Mouse (Mus musculus): ENCODE data around the gene Slc8a2.

Gene Slc8a2

GRCm38 (mm10) chr7:16155132-16155872, 25.7 kb downstream of the Slc8a2 start:
- in situ Hi-C loops (cut with MboI; ENCODE audit: low pct_unique_long_range_greater_than_20kb in 1 of 2, low sequenced_read_pairs in 2 of 2, unreplicated experiment in 1 of 2), result no loop called here

- in situ Hi-C loops (cut with MboI; ENCODE audit: low pct_unique_long_range_greater_than_20kb in 1 of 2, low sequenced_read_pairs in 2 of 2, unreplicated experiment in 1 of 2), result no loop called here
These were observed 26.6 kb downstream of the Slc8a2 start for GRCm38 (mm10) chr7:16156105-16156714.

- in situ Hi-C loops (cut with MboI; ENCODE audit: low pct_unique_long_range_greater_than_20kb in 1 of 2, low sequenced_read_pairs in 2 of 2, unreplicated experiment in 1 of 2), result no loop called here
These were observed 29.1 kb downstream of the Slc8a2 start for GRCm38 (mm10) chr7:16158735-16159134.

DNA sequence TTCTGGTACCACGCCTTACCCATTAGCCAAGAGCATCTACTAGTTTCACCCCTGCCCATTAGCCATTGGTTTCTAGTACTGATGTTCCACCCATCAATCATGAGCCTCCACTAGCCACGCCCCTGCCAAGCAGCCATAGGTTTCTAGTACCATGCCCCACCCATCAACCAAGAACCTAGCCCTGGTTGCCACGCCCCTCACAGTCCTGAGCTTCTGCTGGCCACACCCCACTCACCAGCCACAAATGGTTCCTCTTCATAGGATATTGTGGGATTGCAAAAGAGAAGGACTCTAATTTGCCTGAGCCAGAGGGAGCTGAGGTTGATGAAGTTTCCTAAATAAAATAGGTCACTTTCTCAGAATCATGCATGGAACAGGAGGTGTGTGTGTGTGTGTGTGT, 31.1 kb downstream of the Slc8a2 start:
- in situ Hi-C loops (cut with MboI; ENCODE audit: low pct_unique_long_range_greater_than_20kb in 1 of 2, low sequenced_read_pairs in 2 of 2, unreplicated experiment in 1 of 2), result no loop called here

- in situ Hi-C loops (cut with MboI; ENCODE audit: low pct_unique_long_range_greater_than_20kb in 1 of 2, low sequenced_read_pairs in 2 of 2, unreplicated experiment in 1 of 2), result no loop called here
These were observed 31.7 kb downstream of the Slc8a2 start for GRCm38 (mm10) chr7:16161302-16161701.

DNA sequence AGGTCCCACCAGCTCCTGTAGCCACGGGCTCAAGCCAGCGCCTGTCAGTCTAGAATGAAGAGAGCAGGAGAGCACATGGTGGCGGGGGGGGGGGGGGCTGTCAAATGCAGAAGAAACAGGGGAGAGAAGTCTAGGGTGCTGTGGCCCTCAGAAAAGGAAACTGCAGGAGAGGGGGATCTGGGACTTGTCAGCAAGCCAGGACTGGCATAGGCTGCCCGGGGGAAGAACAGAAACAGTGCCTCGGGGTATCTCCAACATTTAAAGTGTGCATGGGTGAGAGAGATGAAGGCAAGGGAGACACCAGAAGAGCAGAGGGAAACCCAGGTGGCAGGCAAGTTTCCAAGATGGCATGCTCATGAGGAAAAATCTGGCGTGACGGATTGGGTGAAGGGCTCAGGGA, 32.4 kb downstream of the Slc8a2 start:
- in situ Hi-C loops (cut with MboI; ENCODE audit: low pct_unique_long_range_greater_than_20kb in 1 of 2, low sequenced_read_pairs in 2 of 2, unreplicated experiment in 1 of 2), result no loop called here

DNA sequence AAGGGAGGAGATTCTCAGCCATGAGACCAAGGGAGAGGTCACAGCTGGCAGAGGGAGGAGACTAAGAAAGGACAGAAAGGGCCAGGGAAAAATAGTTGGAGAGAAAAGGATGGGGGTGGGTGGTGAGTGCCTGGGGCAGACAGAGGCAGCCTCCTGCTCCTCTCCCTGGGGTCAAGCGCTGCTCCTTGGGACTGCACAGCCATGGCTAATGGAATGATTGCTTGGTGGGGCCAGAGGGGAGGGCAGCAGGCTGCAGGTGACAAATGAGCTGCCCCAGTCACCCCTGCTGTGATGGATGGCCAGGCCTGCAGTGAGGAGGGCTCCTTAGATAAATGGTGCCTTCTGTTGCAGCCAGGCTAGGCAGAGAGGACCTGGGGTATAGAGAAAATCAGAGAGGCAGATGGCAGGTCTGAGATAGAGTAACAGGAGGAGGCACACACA, 42.5 kb downstream of the Slc8a2 start:
- in situ Hi-C loops (cut with MboI; ENCODE audit: low pct_unique_long_range_greater_than_20kb in 1 of 2, low sequenced_read_pairs in 2 of 2, unreplicated experiment in 1 of 2), result no loop called here

DNA sequence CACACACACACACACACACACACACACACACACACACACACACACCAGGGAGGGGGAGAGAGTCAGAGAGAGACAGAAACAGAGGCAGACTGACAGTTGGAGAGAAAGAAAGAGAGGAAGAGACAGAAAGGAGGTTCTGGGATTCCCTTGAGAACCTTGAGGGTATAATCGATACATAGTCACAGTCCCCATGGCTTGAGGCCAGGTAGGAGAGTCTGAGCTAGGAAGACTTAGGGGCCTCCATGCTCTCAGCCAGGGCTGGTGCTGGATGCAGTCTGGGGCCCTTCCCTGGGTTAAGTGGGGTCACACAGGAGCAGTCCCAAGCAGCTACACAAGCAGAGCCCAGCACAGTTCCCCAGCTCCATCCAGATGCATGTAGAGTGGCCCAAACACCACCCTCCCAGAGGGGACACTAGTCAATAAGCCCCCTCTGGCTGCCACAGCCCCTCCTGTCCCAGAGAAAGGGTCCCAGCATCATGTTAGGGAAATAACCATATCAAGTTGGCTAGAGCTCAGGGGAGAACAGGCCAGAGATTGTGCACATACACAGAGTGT, 43.0 kb downstream of the Slc8a2 start:
- in situ Hi-C loops (cut with MboI; ENCODE audit: low pct_unique_long_range_greater_than_20kb in 1 of 2, low sequenced_read_pairs in 2 of 2, unreplicated experiment in 1 of 2), result no loop called here

DNA sequence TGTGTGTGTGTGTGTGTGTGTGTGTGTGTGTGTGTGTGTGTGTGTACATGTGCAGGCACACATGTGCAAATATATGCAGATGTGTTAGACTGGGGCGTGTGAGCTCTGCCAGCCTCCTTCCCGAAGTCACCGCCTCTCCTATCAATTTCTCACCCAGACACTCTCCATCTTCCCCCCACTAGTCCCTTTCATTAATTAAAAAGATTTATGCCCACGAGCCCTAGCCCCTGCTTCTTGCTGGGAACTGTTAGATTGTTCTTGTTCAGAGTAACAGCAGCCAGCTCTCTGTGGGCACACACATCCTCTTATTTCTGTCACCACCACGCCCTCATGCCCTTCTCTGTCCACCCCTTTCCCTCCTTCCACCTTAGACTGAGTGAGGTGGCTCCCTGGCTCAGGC, 43.5 kb downstream of the Slc8a2 start:
- in situ Hi-C loops (cut with MboI; ENCODE audit: low pct_unique_long_range_greater_than_20kb in 1 of 2, low sequenced_read_pairs in 2 of 2, unreplicated experiment in 1 of 2), result no loop called here

GRCm38 (mm10) chr7:16174597-16175541, 45.2 kb downstream of the Slc8a2 start, which contains the start of gene Meis3:
Gene Meis3, plus strand, starts transcription at chr7:16175090.
- in situ Hi-C loops (cut with MboI; ENCODE audit: low pct_unique_long_range_greater_than_20kb in 1 of 2, low sequenced_read_pairs in 2 of 2, unreplicated experiment in 1 of 2), result no loop called here

DNA sequence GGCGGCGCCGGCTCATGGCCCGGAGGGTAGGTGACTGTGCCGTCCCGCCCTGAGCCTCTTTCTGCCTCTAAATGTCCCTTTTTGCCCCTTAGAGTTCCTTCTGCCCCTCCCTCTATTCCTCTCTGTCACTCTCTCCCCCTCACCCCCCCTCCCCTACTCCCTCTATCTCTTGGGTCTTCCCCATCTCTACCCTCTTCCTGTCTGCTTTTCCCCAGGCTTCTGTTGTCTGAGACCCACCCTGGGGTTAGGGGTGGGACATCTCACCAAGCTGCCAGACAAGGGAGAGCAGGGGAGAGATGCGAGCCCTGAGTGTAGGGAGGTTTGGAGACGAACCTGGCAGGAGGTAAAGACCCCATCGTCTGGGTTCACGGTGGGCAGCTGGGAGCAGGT, 45.9 kb downstream of the Slc8a2 start:
- in situ Hi-C loops (cut with MboI; ENCODE audit: low pct_unique_long_range_greater_than_20kb in 1 of 2, low sequenced_read_pairs in 2 of 2, unreplicated experiment in 1 of 2), result no loop called here

GRCm38 (mm10) chr7:16178114-16178513, 48.5 kb downstream of the Slc8a2 start:
- in situ Hi-C loops (cut with MboI; ENCODE audit: low pct_unique_long_range_greater_than_20kb in 1 of 2, low sequenced_read_pairs in 2 of 2, unreplicated experiment in 1 of 2), result no loop called here

DNA sequence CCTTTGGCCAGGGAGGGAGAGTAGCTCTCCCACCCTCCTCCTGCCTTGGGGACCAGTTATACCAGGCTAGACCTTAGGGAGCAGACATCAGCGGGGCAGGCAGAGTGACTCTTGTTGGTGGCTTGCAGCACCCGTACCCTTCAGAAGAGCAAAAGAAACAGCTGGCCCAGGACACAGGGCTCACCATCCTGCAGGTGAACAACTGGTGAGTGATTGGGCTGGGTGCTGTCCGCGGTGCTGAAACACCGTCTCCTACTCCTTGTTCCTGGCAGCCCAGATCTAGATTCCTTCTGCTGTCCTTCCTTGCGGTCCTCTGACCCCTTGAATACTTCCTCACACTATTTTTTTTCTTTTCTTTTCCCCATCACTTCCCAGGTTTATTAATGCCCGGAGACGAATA, 54.0 kb downstream of the Slc8a2 start:
- in situ Hi-C loops (cut with MboI; ENCODE audit: low pct_unique_long_range_greater_than_20kb in 1 of 2, low sequenced_read_pairs in 2 of 2, unreplicated experiment in 1 of 2), result loop anchor here (5.0 to 10.0 kb wide), 2 partner anchors 69 to 71 kb away; partner anchors contain the start of gene C5ar1 (in 1 of the 2)

DNA sequence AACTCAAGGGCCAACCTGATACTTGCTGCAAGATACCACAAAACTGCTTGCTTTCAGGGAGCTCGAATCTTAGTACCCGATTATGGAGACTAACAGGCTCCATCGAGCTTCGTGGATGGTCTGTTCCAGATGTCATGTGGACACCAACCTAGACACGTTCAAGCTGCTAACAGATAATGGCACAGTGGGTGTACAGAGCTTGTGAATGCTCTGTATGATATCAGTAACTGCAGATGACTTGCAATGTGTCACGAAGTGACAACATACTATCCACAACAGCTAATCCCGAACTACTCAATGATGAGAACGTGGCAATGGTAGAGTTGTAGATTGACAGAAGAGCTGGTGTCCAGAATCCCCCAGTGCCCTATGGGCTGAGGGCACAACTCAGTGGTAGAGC, 57.9 kb downstream of the Slc8a2 start:
- in situ Hi-C loops (cut with MboI; ENCODE audit: low pct_unique_long_range_greater_than_20kb in 1 of 2, low sequenced_read_pairs in 2 of 2, unreplicated experiment in 1 of 2), result loop anchor here in 1 of 2 experiments (10.0 kb wide), 1 partner anchor 67 kb away; the partner anchor contains the start of gene C5ar1

GRCm38 (mm10) chr7:16192315-16192714, 62.7 kb downstream of the Slc8a2 start:
- in situ Hi-C loops (cut with MboI; ENCODE audit: low pct_unique_long_range_greater_than_20kb in 1 of 2, low sequenced_read_pairs in 2 of 2, unreplicated experiment in 1 of 2), result no loop called here

DNA sequence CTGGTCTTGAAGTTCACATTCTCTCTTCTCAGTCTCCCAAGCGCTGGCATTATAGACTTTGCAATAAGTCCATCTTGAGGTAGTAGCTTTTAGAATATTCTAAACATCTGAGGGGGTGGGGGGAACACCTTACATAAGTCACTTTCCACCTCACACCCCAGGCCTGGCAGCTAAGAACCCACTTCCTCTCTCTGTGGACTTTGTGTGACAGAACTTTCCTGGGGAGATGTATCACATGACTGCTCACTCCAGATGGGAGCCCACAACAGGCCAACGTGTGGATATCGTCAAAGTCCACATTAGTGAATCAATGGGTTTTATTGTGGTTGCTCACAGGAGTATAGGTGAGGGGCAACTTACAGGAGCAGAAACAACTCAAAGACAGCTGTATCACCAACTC, 64.1 kb downstream of the Slc8a2 start:
- in situ Hi-C loops (cut with MboI; ENCODE audit: low pct_unique_long_range_greater_than_20kb in 1 of 2, low sequenced_read_pairs in 2 of 2, unreplicated experiment in 1 of 2), result no loop called here

DNA sequence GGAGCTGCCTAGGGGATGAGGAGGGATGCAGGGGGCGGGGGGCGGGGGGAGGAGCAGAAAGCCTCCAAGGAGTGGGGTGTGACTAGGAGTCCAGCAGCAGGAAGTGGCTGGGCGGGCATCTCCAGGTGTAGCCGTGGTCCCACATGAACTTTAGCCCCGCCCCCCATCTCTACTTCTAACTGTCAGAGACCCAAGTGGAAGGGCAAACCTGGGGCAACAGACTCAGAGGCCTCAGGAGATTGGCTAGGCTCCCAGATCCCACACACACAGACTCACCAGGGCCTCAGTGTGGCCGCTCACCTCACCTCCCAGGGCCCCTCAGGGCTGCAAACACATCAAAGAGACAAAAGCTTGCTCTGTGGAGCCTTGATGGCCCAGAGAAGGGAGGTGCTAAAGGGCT, 67.0 kb downstream of the Slc8a2 start:
- in situ Hi-C loops (cut with MboI; ENCODE audit: low pct_unique_long_range_greater_than_20kb in 1 of 2, low sequenced_read_pairs in 2 of 2, unreplicated experiment in 1 of 2), result no loop called here

- in situ Hi-C loops (cut with MboI; ENCODE audit: low pct_unique_long_range_greater_than_20kb in 1 of 2, low sequenced_read_pairs in 2 of 2, unreplicated experiment in 1 of 2), result no loop called here
These were observed 67.5 kb downstream of the Slc8a2 start for GRCm38 (mm10) chr7:16197166-16197565.

GRCm38 (mm10) chr7:16198540-16198939, 68.9 kb downstream of the Slc8a2 start:
- in situ Hi-C loops (cut with MboI; ENCODE audit: low pct_unique_long_range_greater_than_20kb in 1 of 2, low sequenced_read_pairs in 2 of 2, unreplicated experiment in 1 of 2), result no loop called here
